Mouse (Mus musculus): ENCODE data around the gene Rassf6. TPM values are rescaled to one million over a fixed set of nuclear protein-coding genes. Genes with fewer than 3 reads are reported as not detected.

Gene Rassf6
- polyA plus RNA-seq, 1 experiment: 4.6 TPM

DNA sequence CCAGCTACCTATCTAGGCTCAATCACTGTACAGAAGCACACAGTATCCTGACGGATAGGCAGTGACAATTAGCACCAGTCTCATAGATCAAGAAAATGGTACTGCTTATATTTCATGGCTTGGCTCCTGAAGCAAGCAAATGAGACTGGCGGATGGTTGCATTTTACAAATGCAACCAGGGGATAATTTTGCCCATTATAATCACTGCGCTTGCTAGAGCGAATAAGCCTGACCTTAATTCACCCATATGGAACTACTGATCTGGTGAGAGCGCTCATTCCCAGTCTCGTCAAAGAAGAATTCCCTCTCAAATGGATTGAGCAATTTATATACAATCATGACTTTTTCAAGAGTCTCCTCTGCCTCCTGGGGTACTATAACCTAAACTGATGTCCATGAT, 16.2 kb upstream of the Rassf6 start:
- H3K4me1 ChIP-seq (ENCODE audit: control insufficient read depth, insufficient read depth, low read length): peaks cover 8% of the 10 kb centered on the region
- TF ChIP-seq POLR2A (IDR thresholded peaks at IDR 0.05; ENCODE audit: low read depth, low read length) (no peak), CTCF (IDR thresholded peaks at IDR 0.05; ENCODE audit: borderline replicate concordance, insufficient read depth, low read length) (no peak)
- no peak overlapping the region for H3K4me3 ChIP-seq (ENCODE audit: insufficient read depth, low read length)
- H3K27ac ChIP-seq (ENCODE audit: insufficient read depth, low read length): peak overlapping the region; percentile 68; the same call in 1 of the 2 replicates

- no peak overlapping the region for H3K4me3 ChIP-seq (ENCODE audit: insufficient read depth, low read length)
- TF ChIP-seq POLR2A (IDR thresholded peaks at IDR 0.05; ENCODE audit: low read depth, low read length) (no peak), CTCF (IDR thresholded peaks at IDR 0.05; ENCODE audit: borderline replicate concordance, insufficient read depth, low read length) (no peak)
- H3K4me1 ChIP-seq (ENCODE audit: control insufficient read depth, insufficient read depth, low read length): peaks cover 6% of the 10 kb centered on the region; the same call in 1 of the 2 replicates
- peak overlapping the region; percentile 68 for H3K27ac ChIP-seq (ENCODE audit: insufficient read depth, low read length)
These were observed 15.4 kb upstream of the Rassf6 start for GRCm38 (mm10) chr5:90655891-90656290.

GRCm38 (mm10) chr5:90654798-90655197, 14.3 kb upstream of the Rassf6 start:
- no peak overlapping the region for H3K27ac ChIP-seq (ENCODE audit: insufficient read depth, low read length)
- TF ChIP-seq CTCF (IDR thresholded peaks at IDR 0.05; ENCODE audit: borderline replicate concordance, insufficient read depth, low read length): no peak
- TF ChIP-seq POLR2A (IDR thresholded peaks at IDR 0.05; ENCODE audit: low read depth, low read length): no peak
- H3K4me3 ChIP-seq (ENCODE audit: insufficient read depth, low read length): no peak overlapping the region
- H3K4me1 ChIP-seq (ENCODE audit: control insufficient read depth, insufficient read depth, low read length): peaks cover 6% of the 10 kb centered on the region; the same call in 1 of the 2 replicates

GRCm38 (mm10) chr5:90652724-90653123, 12.3 kb upstream of the Rassf6 start:
- Histone ChIP-seq H3K4me3 (ENCODE audit: insufficient read depth, low read length) (no peak overlapping the region), H3K27ac (ENCODE audit: insufficient read depth, low read length) (no peak overlapping the region), H3K4me1 (ENCODE audit: control insufficient read depth, insufficient read depth, low read length) (peaks cover 6% of the 10 kb centered on the region; the same call in 1 of the 2 replicates)
- no peak for TF ChIP-seq POLR2A (IDR thresholded peaks at IDR 0.05; ENCODE audit: low read depth, low read length)
- TF ChIP-seq CTCF (IDR thresholded peaks at IDR 0.05; ENCODE audit: borderline replicate concordance, insufficient read depth, low read length): peak; percentile 37; the same call in 1 of the 2 replicates

GRCm38 (mm10) chr5:90650466-90651150, 10.2 kb upstream of the Rassf6 start:
- H3K27ac ChIP-seq (ENCODE audit: insufficient read depth, low read length): no peak overlapping the region
- H3K4me1 ChIP-seq (ENCODE audit: control insufficient read depth, insufficient read depth, low read length): no peaks in the 10 kb centered on the region
- no peak overlapping the region for H3K4me3 ChIP-seq (ENCODE audit: insufficient read depth, low read length)
- TF ChIP-seq CTCF (IDR thresholded peaks at IDR 0.05; ENCODE audit: borderline replicate concordance, insufficient read depth, low read length) (no peak), POLR2A (IDR thresholded peaks at IDR 0.05; ENCODE audit: low read depth, low read length) (no peak)

GRCm38 (mm10) chr5:90647473-90647872, 7.0 kb upstream of the Rassf6 start:
- no peak for TF ChIP-seq CTCF (IDR thresholded peaks at IDR 0.05; ENCODE audit: borderline replicate concordance, insufficient read depth, low read length)
- no peak for TF ChIP-seq POLR2A (IDR thresholded peaks at IDR 0.05; ENCODE audit: low read depth, low read length)
- Histone ChIP-seq H3K4me3 (ENCODE audit: insufficient read depth, low read length) (no peak overlapping the region), H3K27ac (ENCODE audit: insufficient read depth, low read length) (no peak overlapping the region), H3K4me1 (ENCODE audit: control insufficient read depth, insufficient read depth, low read length) (no peaks in the 10 kb centered on the region)

- H3K27ac ChIP-seq (ENCODE audit: insufficient read depth, low read length): no peak overlapping the region
- no peak overlapping the region for H3K4me3 ChIP-seq (ENCODE audit: insufficient read depth, low read length)
- no peaks in the 10 kb centered on the region for H3K4me1 ChIP-seq (ENCODE audit: control insufficient read depth, insufficient read depth, low read length)
- TF ChIP-seq POLR2A (IDR thresholded peaks at IDR 0.05; ENCODE audit: low read depth, low read length) (no peak), CTCF (IDR thresholded peaks at IDR 0.05; ENCODE audit: borderline replicate concordance, insufficient read depth, low read length) (no peak)
These were observed 5.9 kb upstream of the Rassf6 start for GRCm38 (mm10) chr5:90646398-90646797.

DNA sequence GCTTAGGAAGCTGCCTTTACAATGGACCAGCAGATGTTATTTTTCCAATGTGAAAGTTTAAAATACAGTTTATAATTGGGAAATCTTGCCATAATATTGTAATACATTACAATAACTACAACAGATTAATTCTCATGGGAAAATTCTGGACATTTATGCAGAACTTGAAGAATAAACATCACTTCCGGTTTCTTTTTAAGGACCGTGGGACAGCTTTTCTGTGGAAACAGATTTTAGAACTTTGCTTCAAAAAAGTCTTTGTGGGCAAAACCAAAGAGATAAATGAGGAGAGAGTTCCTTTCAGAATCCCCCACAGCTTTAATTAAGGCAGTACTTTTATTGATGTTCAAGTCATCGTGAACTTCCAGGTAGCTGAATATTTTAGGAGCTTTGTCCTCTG, 5.1 kb upstream of the Rassf6 start:
- no peak for TF ChIP-seq POLR2A (IDR thresholded peaks at IDR 0.05; ENCODE audit: low read depth, low read length)
- TF ChIP-seq CTCF (IDR thresholded peaks at IDR 0.05; ENCODE audit: borderline replicate concordance, insufficient read depth, low read length): no peak
- Histone ChIP-seq H3K4me1 (ENCODE audit: control insufficient read depth, insufficient read depth, low read length) (no peaks in the 10 kb centered on the region), H3K27ac (ENCODE audit: insufficient read depth, low read length) (no peak overlapping the region), H3K4me3 (ENCODE audit: insufficient read depth, low read length) (no peak overlapping the region)

- Histone ChIP-seq H3K4me1 (ENCODE audit: control insufficient read depth, insufficient read depth, low read length) (no peaks in the 10 kb centered on the region), H3K4me3 (ENCODE audit: insufficient read depth, low read length) (no peak overlapping the region), H3K27ac (ENCODE audit: insufficient read depth, low read length) (no peak overlapping the region)
- TF ChIP-seq CTCF (IDR thresholded peaks at IDR 0.05; ENCODE audit: borderline replicate concordance, insufficient read depth, low read length) (no peak), POLR2A (IDR thresholded peaks at IDR 0.05; ENCODE audit: low read depth, low read length) (no peak)
These were observed 757 bp upstream of the Rassf6 start for GRCm38 (mm10) chr5:90641218-90641610.

DNA sequence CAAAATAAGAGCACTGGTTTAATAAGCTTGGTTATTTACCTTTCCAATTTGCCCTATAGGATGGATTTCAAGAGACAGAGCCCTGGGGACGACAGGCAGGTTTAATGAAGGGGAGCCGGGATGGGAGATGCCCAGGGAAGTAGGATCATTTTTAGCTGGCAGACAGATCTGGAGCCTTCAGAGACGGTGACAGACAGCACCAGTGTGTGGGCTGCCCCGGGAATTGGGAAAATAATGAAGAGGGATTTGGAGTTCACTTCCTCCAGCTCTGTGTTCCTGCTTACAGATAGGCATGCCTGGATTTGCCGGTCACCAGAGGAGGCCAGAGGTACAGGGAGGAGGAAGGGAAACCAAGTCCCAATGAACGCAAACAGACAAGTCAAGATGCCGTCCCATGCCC, 5.6 kb downstream of the Rassf6 start:
- Histone ChIP-seq H3K4me1 (ENCODE audit: control insufficient read depth, insufficient read depth, low read length) (0 out of 2 replicates have a peak, but pooled peaks cover 3% of the 10 kb centered on the region), H3K4me3 (ENCODE audit: insufficient read depth, low read length) (no peak overlapping the region), H3K27ac (ENCODE audit: insufficient read depth, low read length) (0 out of 2 replicates have a peak overlapping the region, but pooled peaks have one; percentile 26)
- TF ChIP-seq POLR2A (IDR thresholded peaks at IDR 0.05; ENCODE audit: low read depth, low read length) (no peak), CTCF (IDR thresholded peaks at IDR 0.05; ENCODE audit: borderline replicate concordance, insufficient read depth, low read length) (no peak)
